Mouse (Mus musculus) lung, postnatal 0 days (tissue): ENCODE results near the gene Klhl42.

Experiments
- CTCF ChIP-seq: IDR thresholded peaks from 2 replicates; pipeline ENCODE4 v1.5.1; 2016; ENCODE audit warnings: antibody characterized with exemption, mild to moderate bottlenecking
- EP300 ChIP-seq: IDR thresholded peaks from 2 replicates; pipeline ENCODE4 v1.6.1; 2016; ENCODE audit warnings: antibody characterized with exemption, mild to moderate bottlenecking, control low read depth

DNA sequence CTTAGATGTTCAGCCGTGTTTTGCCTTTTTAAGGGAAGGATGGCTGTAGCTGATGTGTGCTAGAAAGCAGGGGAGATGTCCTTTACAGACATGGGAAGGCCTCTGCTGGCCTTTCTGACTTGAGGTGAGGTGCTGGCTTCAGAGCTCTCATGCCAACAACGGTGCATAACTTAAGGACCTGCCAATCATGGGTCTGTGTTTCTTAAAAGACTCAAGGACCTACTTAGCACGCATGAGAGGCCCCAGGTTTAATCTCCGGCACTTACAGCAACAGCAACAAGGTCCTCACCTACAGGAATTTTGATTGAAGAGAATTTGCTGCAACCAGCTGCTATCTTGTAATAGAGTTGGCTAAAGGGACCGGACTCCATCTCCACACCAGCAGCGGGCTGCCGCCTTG, 18.1 kb downstream of the Klhl42 start:
- TF ChIP-seq CTCF: no peak
- TF ChIP-seq EP300: peak; percentile 29; the same call in 1 of the 2 replicates
